11 mouse cellular contexts compared by ENCODE assay signal in the genomic region with DNA sequence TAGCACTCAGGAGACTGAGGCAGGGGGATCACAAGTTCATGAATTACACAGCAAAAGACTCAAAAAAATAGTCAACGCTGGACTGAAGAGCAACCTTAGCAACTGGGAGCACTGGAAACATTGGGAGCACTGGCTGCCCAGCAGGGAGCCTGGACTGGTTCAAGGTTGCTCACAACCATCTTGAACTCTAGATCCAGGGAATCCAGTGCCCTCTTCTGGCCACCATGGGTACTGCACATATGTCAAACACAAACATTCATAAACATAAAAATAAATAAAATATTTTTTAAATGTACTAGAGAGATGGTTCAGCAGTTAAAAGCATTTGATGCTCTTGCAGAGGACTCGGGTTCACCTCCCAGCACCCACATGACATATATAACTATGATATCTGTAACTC. TPM values are rescaled to one million over a fixed set of nuclear protein-coding genes. Genes with fewer than 3 reads are reported as not detected.
DNase-seq lines count a peak whose midpoint lies in the region; ATAC-seq and TF ChIP-seq lines count a peak whose summit lies in the region.
"Had no signal": no experiment of that assay in that cellular context is flagged by ENCODE, and none has a peak within 500 bp of the region (broad histone marks: within the 10 kb centered on the region; RNA-seq: fewer than 3 reads in every experiment).

No protein-coding gene starts in this region.

- H3K4me3 ChIP-seq in gastrocnemius, adult 2 months: no peak overlapping the region

- intact Hi-C loops in gastrocnemius, adult 2 months (cut with DNase I): no loop called here

- peak; percentile 63 for TF ChIP-seq CTCF in gastrocnemius, adult 2 months (IDR thresholded peaks at IDR 0.05)

- no peak overlapping the region for H3K27ac ChIP-seq in gastrocnemius, adult 2 months

- no peak for DNase-seq in gastrocnemius, adult 2 months
- DNase-seq in gastrocnemius, adult 18-20 months (ENCODE audit: low spot score): no peak
- peak; percentile 22 for DNase-seq in spleen, adult 12 weeks (ENCODE audit: low spot score)
- no peak for DNase-seq in spleen, postnatal 36 days (ENCODE audit: low spot score in 2 of 2)
- DNase-seq in induced T-regulatory cell, adult 2 months (ENCODE audit: low read depth): peak; percentile 74
- DNase-seq in ovary, adult 18-20 months (ENCODE audit: low spot score): no peak
- no peak for DNase-seq in left cerebral cortex, adult 18-20 months (ENCODE audit: low spot score in 2 of 2)
- DNase-seq: cerebellum, adult 9-10 months had no signal

- no peak for ATAC-seq in erythroid progenitor cell, adult 5-6 weeks (replicated peaks; ENCODE audit: low FRiP score, poor library complexity, severe bottlenecking)
- ATAC-seq: forebrain, embryonic 14.5 days; Patski had no signal

RNA-seq across cellular contexts. Expression of gene Trpv4, which starts 26.9 kb away (rescaled TPM):
- total RNA-seq in gastrocnemius, adult 2 months (2021): 1 to 10 TPM; 1.9 to 2.0 TPM
- 1 to 10 TPM; 1.8 to 2.1 TPM for total RNA-seq in gastrocnemius, adult 18-20 months (2021)
- total RNA-seq in erythroid progenitor cell, adult 5-6 weeks (2015; ENCODE audit: low replicate concordance): not detected in 2 replicates
- total RNA-seq in erythroid progenitor cell, adult 5-6 weeks (2017; ENCODE audit: low replicate concordance): 1.5 TPM in 1 of 2 replicates, not detected in the other
- total RNA-seq in left cerebral cortex, adult 18-20 months (2021): 1 to 10 TPM; 1.4 to 2.1 TPM

RNA-seq across cellular contexts. Expression of gene Gltp, which starts 59.4 kb away (rescaled TPM):
- 10 to 100 TPM in 1 of 2 experiments, 1 to 10 TPM in 1; 6.7 to 10.8 TPM for total RNA-seq in gastrocnemius, adult 2 months (2021)
- 1 to 10 TPM; 7.2 to 8.7 TPM for total RNA-seq in gastrocnemius, adult 18-20 months (2021)
- 103 and 104 TPM in 2 replicates for total RNA-seq in erythroid progenitor cell, adult 5-6 weeks (2015; ENCODE audit: low replicate concordance)
- 42.0 and 54.4 TPM in 2 replicates for total RNA-seq in erythroid progenitor cell, adult 5-6 weeks (2017; ENCODE audit: low replicate concordance)
- total RNA-seq in left cerebral cortex, adult 18-20 months (2021): 10 to 100 TPM; 21.6 to 22.4 TPM

Comparison
In these comparisons a context has a peak if more than half of its experiments do, and no peak if none do; other contexts are left out.
1. DNase-seq: peak in spleen, adult 12 weeks (single experiment) and induced T-regulatory cell, adult 2 months (single experiment); none in gastrocnemius, adult 2 months (single experiment), gastrocnemius, adult 18-20 months (single experiment), spleen, postnatal 36 days (0 of 2), ovary, adult 18-20 months (single experiment) and left cerebral cortex, adult 18-20 months (0 of 2).